Mouse (Mus musculus) hindbrain, postnatal 0 days (tissue): ENCODE results near the gene Mms22l. TPM values are rescaled to one million over a fixed set of nuclear protein-coding genes. Genes with fewer than 3 reads are reported as not detected.

ENCODE experiments used
- ATAC-seq: fragments of 200-750 bp; cut with Nextera tagmentation; 2 replicates; pipeline ENCODE4 v1.8.0; 2017; ENCODE audit warnings: mild to moderate bottlenecking, moderate TSS enrichment, moderate library complexity
- DNase-seq: peaks from one replicate; pipeline ENCODE4 v3.0.0-alpha.2; 2015; ENCODE audit warnings: low spot score
- H3K27ac ChIP-seq: fragments of 300-500 bp; sonication (generic); 2 replicates; pipeline ENCODE4 v1.5.1; 2014; ENCODE audit warnings: mild to moderate bottlenecking
- H3K27me3 ChIP-seq: fragments of 300-500 bp; sonication (generic); 2 replicates; pipeline ENCODE4 v1.6.1; 2014; ENCODE audit warnings: low read length, mixed read lengths; ENCODE audit not compliant: insufficient read depth
- H3K36me3 ChIP-seq: fragments of 300-500 bp; sonication (generic); 2 replicates; pipeline ENCODE4 v1.6.1; 2014; ENCODE audit warnings: low read length, mixed read lengths; ENCODE audit not compliant: insufficient read depth
- H3K4me1 ChIP-seq: fragments of 300-500 bp; sonication (generic); 2 replicates; pipeline ENCODE4 v1.6.1; 2014; ENCODE audit warnings: antibody characterized with exemption, low read length, mixed read lengths; ENCODE audit not compliant: insufficient read depth
- H3K4me2 ChIP-seq: fragments of 300-500 bp; sonication (generic); 2 replicates; pipeline ENCODE4 v1.6.1; 2014; ENCODE audit warnings: low read depth, mild to moderate bottlenecking, low read length, moderate library complexity, mixed read lengths
- H3K4me3 ChIP-seq: fragments of 300-500 bp; sonication (generic); 2 replicates; pipeline ENCODE4 v1.5.1; 2014; ENCODE audit warnings: low read length
- H3K9ac ChIP-seq: fragments of 300-500 bp; sonication (generic); replicated peaks from 2 replicates; pipeline ENCODE4 v1.6.1; 2014; ENCODE audit warnings: mild to moderate bottlenecking, low read length, moderate library complexity, mixed read lengths
- H3K9me3 ChIP-seq: fragments of 300-500 bp; sonication (generic); 2 replicates; pipeline ENCODE4 v1.6.1; 2016; ENCODE audit warnings: low read length, mixed read lengths
- CTCF ChIP-seq: IDR thresholded peaks from 2 replicates; pipeline ENCODE4 v1.5.1; 2016; ENCODE audit warnings: antibody characterized with exemption, control low read depth, low read depth
- WGBS: fragments of 180-500 bp; shearing (Covaris S2); extraction: QIAGEN DNeasy Blood & Tissue Kit; methylation state at CpG from one replicate; pipeline ENCODE4 v1.1.7; 2014; 5-methylcytosine and 5-hydroxymethylcytosine counted together
- polyA plus RNA-seq: library from polyadenylated mRNA; unstranded; fragments of >200 nt; fragmentation: Nextera tagmentation; extraction: Ambion mirVana; gene quantifications from 2 replicates; pipeline ENCODE4 v1.2.1, GENCODE M21; 2015
- total RNA-seq: library from RNA; depleted of rRNA; stranded (reverse); fragments of >200 nt; gene quantifications from 2 replicates; pipeline ENCODE4 v1.2.3, GENCODE M21; 2014

Mms22l gene
- total and polyA plus RNA-seq, 2 experiments from 2014 or later, result 6.6 to 11.7 TPM

- Histone ChIP-seq H3K27ac (no peak overlapping the region), H3K36me3 (no peaks in the 10 kb centered on the region), H3K9me3 (no peaks in the 10 kb centered on the region), H3K4me3 (no peak overlapping the region), H3K27me3 (no peaks in the 10 kb centered on the region), H3K4me2 (no peak overlapping the region), H3K9ac (no peak overlapping the region), H3K4me1 (no peaks in the 10 kb centered on the region)
- WGBS, result 50% methylated on average over 6 of the region's 6 CpGs
- ATAC-seq, result no peak
- DNase-seq, result peak; percentile 49
- no peak for TF ChIP-seq CTCF
Measured at GRCm38 (mm10) chr4:24556116-24556820, 60.0 kb downstream of the Mms22l start.

GRCm38 (mm10) chr4:24557149-24557548, 60.9 kb downstream of the Mms22l start:
- 86% methylated on average over 4 of the region's 4 CpGs for WGBS
- DNase-seq (no peak), ATAC-seq (no peak)
- Histone ChIP-seq H3K36me3 (no peaks in the 10 kb centered on the region), H3K9ac (no peak overlapping the region), H3K27ac (no peak overlapping the region), H3K4me3 (no peak overlapping the region), H3K4me2 (no peak overlapping the region), H3K4me1 (no peaks in the 10 kb centered on the region), H3K9me3 (no peaks in the 10 kb centered on the region), H3K27me3 (no peaks in the 10 kb centered on the region)
- no peak for TF ChIP-seq CTCF

DNA sequence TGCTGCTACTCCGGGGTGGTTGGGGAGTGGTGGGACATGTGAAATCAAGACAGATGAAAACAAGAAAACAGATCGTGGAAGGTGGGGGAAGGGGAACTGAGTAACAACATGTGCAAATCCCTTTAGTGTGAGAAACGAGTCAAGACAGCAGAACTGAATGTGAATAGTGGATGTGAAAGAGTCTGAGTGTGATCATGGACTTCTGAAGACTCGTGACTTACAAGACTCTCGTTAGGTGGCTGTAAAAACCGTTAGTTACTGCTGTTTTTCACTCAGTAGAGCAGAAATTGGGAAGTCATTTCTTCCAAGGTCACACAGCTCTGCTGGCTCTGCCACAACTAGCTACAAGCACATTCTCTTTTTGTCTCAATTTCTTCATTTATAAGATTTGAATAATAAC, 71.8 kb downstream of the Mms22l start:
- Histone ChIP-seq H3K27me3 (no peaks in the 10 kb centered on the region), H3K4me1 (no peaks in the 10 kb centered on the region), H3K9me3 (no peaks in the 10 kb centered on the region), H3K27ac (no peak overlapping the region), H3K4me3 (no peak overlapping the region), H3K4me2 (no peak overlapping the region), H3K9ac (no peak overlapping the region), H3K36me3 (no peaks in the 10 kb centered on the region)
- 75% methylated on average over 6 of the region's 6 CpGs for WGBS
- DNase-seq (no peak), ATAC-seq (no peak)
- no peak for TF ChIP-seq CTCF

- H3K9ac ChIP-seq, result no peak overlapping the region
- no peaks in the 10 kb centered on the region for H3K36me3 ChIP-seq
- no peak overlapping the region for H3K4me2 ChIP-seq
- no peaks in the 10 kb centered on the region for H3K4me1 ChIP-seq
- TF ChIP-seq CTCF, result no peak
- DNase-seq (no peak), ATAC-seq (no peak)
- no peak overlapping the region for H3K4me3 ChIP-seq
- H3K27me3 ChIP-seq, result no peaks in the 10 kb centered on the region
- 64% methylated on average over 7 of the region's 7 CpGs for WGBS
- H3K27ac ChIP-seq, result no peak overlapping the region
- H3K9me3 ChIP-seq, result no peaks in the 10 kb centered on the region
Measured at GRCm38 (mm10) chr4:24568989-24569556, 72.8 kb downstream of the Mms22l start.

DNA sequence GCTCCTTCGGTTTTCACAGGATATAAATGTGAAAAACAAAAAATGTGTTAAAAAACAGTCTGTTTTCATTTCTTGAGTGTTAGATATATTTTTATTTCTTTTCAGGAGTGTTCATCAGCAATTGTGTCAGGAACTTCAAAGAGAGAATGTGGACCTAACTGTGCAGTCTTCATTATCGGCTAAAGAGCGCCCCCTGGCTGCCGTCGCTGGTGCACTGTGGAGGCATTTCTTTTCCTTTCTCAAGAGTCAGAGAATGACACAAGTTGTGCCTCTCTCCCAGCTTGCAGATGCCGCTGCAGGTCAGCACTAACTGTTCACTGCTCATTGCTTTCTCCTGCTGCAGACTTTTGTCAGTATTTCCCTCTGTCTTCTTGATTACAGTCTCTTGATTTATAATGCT, 78.0 kb downstream of the Mms22l start:
- no peaks in the 10 kb centered on the region for H3K9me3 ChIP-seq

GRCm38 (mm10) chr4:24577594-24577993, 81.3 kb downstream of the Mms22l start:
- WGBS, result 97% methylated on average over 5 of the region's 5 CpGs
- Histone ChIP-seq H3K9me3 (no peaks in the 10 kb centered on the region), H3K27ac (no peak overlapping the region), H3K9ac (no peak overlapping the region), H3K36me3 (no peaks in the 10 kb centered on the region), H3K4me3 (no peak overlapping the region), H3K27me3 (no peaks in the 10 kb centered on the region), H3K4me1 (no peaks in the 10 kb centered on the region), H3K4me2 (no peak overlapping the region)
- no peak for ATAC-seq
- DNase-seq, result no peak
- no peak for TF ChIP-seq CTCF

More for the DNA sequence above, 78.0 kb downstream of the Mms22l start:
- DNase-seq, result peak; percentile 87
- 17% methylated on average over 6 of the region's 6 CpGs for WGBS
- peak; percentile 93 for TF ChIP-seq CTCF
- Histone ChIP-seq H3K4me3 (no peak overlapping the region), H3K4me1 (no peaks in the 10 kb centered on the region), H3K27ac (no peak overlapping the region), H3K9ac (no peak overlapping the region), H3K27me3 (no peaks in the 10 kb centered on the region), H3K4me2 (no peak overlapping the region), H3K36me3 (no peaks in the 10 kb centered on the region)
- ATAC-seq, result peak; percentile 80

DNA sequence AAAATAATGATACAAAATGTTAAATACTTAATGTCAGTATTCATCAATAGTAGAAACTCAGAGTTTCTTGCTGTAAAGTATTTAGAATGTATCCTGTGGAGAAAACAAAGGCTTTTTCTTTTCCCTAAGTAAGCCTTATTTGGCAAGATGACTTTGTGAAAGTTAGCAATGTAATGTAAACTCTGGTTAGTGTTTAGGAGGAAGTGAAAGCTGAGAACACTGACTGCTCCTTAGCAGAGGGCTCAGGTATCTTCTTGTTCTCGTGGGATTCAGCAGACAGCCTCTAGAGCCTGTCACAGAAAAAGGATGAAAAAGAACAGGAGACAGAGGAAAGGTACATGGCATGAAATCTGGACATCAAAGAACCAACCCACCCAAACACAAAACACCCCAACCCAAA, 86.0 kb downstream of the Mms22l start:
- Histone ChIP-seq H3K4me1 (no peaks in the 10 kb centered on the region), H3K4me3 (no peak overlapping the region), H3K9me3 (no peaks in the 10 kb centered on the region), H3K27me3 (no peaks in the 10 kb centered on the region), H3K9ac (no peak overlapping the region), H3K27ac (no peak overlapping the region), H3K36me3 (no peaks in the 10 kb centered on the region), H3K4me2 (no peak overlapping the region)
- WGBS, result 79% methylated on average over 1 of the region's 1 CpGs
- TF ChIP-seq CTCF, result no peak
- ATAC-seq (no peak), DNase-seq (no peak)
